Mouse (Mus musculus) ES-Bruce4 (cell line): ENCODE data around the gene Abca7. TPM values are rescaled to one million over a fixed set of nuclear protein-coding genes. Genes with fewer than 3 reads are reported as not detected.
A peak's percentile ranks its signal among the peaks of the same experiment; 100 is the strongest.

Experiments
- H3K27ac ChIP-seq: 2 replicates; pipeline ENCODE4 v1.5.1; 2012; ENCODE audit warnings: low read length, inconsistent platforms; ENCODE audit not compliant: insufficient read depth
- H3K27me3 ChIP-seq: 2 replicates; pipeline ENCODE4 v1.6.1; 2012; ENCODE audit warnings: mild to moderate bottlenecking, low read length, inconsistent platforms; ENCODE audit not compliant: control insufficient read depth, poor library complexity, insufficient read depth, severe bottlenecking
- H3K36me3 ChIP-seq: 2 replicates; pipeline ENCODE4 v1.6.1; 2012; ENCODE audit warnings: inconsistent platforms, mild to moderate bottlenecking, low read length, moderate library complexity; ENCODE audit not compliant: control insufficient read depth, poor library complexity, insufficient read depth, severe bottlenecking
- H3K4me1 ChIP-seq: one replicate; pipeline ENCODE4 v1.8.1; 2011; ENCODE audit warnings: low read length; ENCODE audit not compliant: control insufficient read depth, insufficient read depth
- H3K4me3 ChIP-seq: 2 replicates; pipeline ENCODE4 v1.5.1; 2011; ENCODE audit warnings: low read depth, mild to moderate bottlenecking, low read length
- H3K9ac ChIP-seq: 2 replicates; pipeline ENCODE4 v1.6.1; 2012; ENCODE audit warnings: low read depth, mild to moderate bottlenecking, inconsistent platforms; ENCODE audit not compliant: poor library complexity, severe bottlenecking
- H3K9me3 ChIP-seq: replicated peaks from 2 replicates; pipeline ENCODE4 v1.6.1; 2012; ENCODE audit warnings: mild to moderate bottlenecking, low read length, inconsistent platforms; ENCODE audit not compliant: control insufficient read depth, poor library complexity, insufficient read depth, severe bottlenecking
- CTCF ChIP-seq: IDR thresholded peaks from one replicate; pipeline ENCODE4 v1.8.1; 2011; ENCODE audit warnings: low read depth, low read length
- EP300 ChIP-seq: IDR thresholded peaks from 2 replicates; pipeline ENCODE4 v1.6.1; 2011; ENCODE audit warnings: low read depth, low read length; ENCODE audit not compliant: insufficient read depth
- POLR2A ChIP-seq: IDR thresholded peaks from one replicate; pipeline ENCODE4 v1.8.1; 2011; ENCODE audit warnings: low read length; ENCODE audit not compliant: insufficient read depth
- polyA plus RNA-seq: library from polyadenylated mRNA; stranded (reverse); fragments of >200 nt; gene quantifications from 2 replicates; pipeline ENCODE4 v1.2.4, GENCODE M21; 2011; ENCODE audit warnings: low read depth; ENCODE audit not compliant: missing spikeins, insufficient read depth, insufficient read length

The Abca7 gene
- polyA plus RNA-seq, 1 experiment: 10.6 TPM

DNA sequence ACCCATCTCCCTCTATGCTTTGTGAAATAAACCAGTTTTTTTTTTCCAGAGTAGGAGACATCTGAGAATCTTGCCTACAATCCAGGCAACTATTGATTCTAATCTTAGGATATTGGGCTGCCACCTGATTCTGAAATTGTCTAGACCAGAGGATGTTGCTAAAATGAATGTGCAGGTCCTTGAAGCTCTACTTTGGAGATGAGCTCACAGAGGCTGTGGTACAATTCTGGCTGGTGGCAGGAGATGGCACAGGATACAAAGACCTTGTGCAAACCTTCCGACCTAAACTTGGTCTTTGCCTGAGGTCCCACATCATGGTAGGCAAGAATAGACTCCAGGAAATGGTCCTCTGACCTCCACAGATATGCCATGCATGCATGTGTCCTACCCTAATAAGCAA is 658 bp upstream of the Abca7 start:
- H3K9me3 ChIP-seq: no peaks in the 10 kb centered on the region
- no peak overlapping the region for H3K4me3 ChIP-seq
- no peaks in the 10 kb centered on the region for H3K27me3 ChIP-seq
- TF ChIP-seq EP300 (no peak), CTCF (no peak), POLR2A (no peak)
- no peak overlapping the region for H3K27ac ChIP-seq
- H3K36me3 ChIP-seq: no peaks in the 10 kb centered on the region
- H3K4me1 ChIP-seq: peaks cover 3% of the 10 kb centered on the region
- H3K9ac ChIP-seq: no peak overlapping the region

DNA sequence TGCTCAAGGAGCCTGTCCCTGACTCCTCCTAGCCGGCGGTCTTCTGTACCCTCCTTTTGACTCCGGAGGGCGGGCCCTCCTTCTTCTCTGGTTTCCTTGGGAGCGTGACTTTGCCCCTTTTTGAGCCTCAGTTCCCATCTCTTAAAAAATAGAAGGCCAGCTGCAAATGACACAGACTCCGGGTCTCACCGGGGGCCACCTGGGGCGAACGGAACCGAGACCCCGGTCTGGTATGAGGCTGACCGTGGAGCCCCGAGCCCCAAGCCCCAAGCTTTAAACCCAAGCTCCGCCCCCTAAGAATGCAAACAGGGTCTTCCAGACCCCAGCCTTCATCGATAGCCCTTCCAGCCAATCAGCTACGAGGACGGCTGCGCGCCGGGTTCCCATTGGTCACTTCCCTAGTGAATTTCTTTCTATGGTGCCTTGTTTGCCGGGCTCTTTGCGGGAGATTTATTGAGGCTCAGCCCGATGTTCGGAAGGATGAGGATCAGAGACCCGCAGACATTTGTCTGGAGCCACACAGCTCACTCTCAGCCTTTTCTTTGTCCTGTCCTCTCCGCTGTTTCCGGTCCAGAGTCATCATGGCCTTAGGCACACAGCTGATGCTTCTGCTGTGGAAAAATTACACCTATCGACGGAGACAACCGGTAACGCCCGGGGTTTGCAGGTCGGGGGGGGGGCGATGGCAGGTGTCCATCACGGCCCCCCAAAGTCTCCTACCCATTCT is 903 bp downstream of the Abca7 start:
- Histone ChIP-seq H3K27ac (no peak overlapping the region), H3K4me3 (peak overlapping the region; percentile 96), H3K9ac (peak overlapping the region; percentile 75), H3K27me3 (no peaks in the 10 kb centered on the region), H3K4me1 (no peaks in the 10 kb centered on the region), H3K36me3 (no peaks in the 10 kb centered on the region), H3K9me3 (no peaks in the 10 kb centered on the region)
- TF ChIP-seq EP300 (no peak), POLR2A (no peak), CTCF (no peak)

DNA sequence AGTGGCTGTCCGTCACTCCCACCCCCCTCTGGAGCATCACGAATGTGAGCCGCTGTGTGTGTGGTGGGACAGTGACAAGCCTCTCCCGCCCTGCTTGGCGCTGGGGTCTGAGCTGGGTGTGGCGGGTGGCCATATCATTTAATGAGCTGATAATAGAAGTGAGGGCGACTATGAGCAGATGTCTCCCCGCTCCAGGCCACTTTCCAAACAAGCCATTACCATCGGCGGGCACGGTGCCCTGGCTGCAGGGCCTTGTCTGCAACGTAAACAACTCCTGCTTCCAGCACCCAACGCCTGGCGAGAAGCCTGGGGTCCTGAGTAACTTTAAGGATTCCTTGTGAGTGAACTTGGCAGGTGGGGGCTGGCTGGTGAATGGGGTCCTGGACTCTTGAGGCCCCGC is 1.5 kb downstream of the Abca7 start:
- TF ChIP-seq EP300 (no peak), CTCF (no peak), POLR2A (no peak)
- no peak overlapping the region for H3K27ac ChIP-seq
- H3K9ac ChIP-seq: no peak overlapping the region; the same call in 1 of the 2 replicates
- H3K9me3 ChIP-seq: no peaks in the 10 kb centered on the region
- H3K4me1 ChIP-seq: no peaks in the 10 kb centered on the region
- H3K36me3 ChIP-seq: no peaks in the 10 kb centered on the region
- peak overlapping the region; percentile 96 for H3K4me3 ChIP-seq
- H3K27me3 ChIP-seq: no peaks in the 10 kb centered on the region

DNA sequence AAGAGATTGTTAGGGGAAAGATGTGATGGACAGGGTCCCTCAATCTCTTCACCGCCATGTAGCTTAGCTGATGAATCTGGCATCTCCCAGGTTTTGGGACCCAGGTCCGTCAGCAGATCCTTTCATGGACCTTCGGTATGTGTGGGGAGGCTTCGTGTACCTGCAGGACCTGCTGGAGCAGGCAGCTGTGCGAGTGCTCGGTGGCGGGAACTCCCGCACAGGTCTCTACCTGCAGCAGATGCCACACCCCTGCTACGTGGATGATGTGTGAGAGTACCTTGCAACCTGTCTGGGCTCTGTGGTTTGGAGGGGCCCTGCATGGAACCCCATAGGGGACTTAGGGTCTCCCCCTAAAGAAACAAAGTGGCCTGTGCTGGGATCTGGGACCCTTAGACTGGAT is 5.7 kb downstream of the Abca7 start:
- H3K9me3 ChIP-seq: no peaks in the 10 kb centered on the region
- H3K36me3 ChIP-seq: no peaks in the 10 kb centered on the region
- no peaks in the 10 kb centered on the region for H3K27me3 ChIP-seq
- no peak for TF ChIP-seq POLR2A
- TF ChIP-seq CTCF: no peak
- no peak for TF ChIP-seq EP300
- no peak overlapping the region for H3K9ac ChIP-seq
- no peak overlapping the region for H3K4me3 ChIP-seq
- no peak overlapping the region for H3K27ac ChIP-seq
- H3K4me1 ChIP-seq: peaks cover 16% of the 10 kb centered on the region

DNA sequence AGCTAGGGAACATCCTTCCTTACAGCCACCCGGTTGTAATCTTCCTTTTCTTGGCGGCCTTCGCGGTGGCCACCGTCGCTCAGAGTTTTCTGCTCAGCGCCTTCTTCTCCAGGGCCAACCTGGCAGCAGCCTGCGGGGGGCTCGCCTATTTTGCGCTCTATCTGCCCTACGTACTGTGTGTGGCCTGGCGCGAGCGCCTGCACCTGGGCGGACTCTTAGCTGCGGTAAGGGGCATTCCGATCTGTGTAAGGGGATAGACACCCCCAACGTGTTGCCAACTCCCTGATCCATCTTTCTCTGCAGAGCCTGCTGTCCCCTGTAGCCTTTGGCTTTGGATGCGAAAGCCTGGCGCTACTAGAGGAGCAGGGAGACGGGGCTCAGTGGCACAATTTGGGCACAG is 6.5 kb downstream of the Abca7 start:
- Histone ChIP-seq H3K9ac (peak overlapping the region; percentile 24), H3K4me3 (0 out of 2 replicates have a peak overlapping the region, but pooled peaks have one; percentile 4), H3K4me1 (peaks cover 16% of the 10 kb centered on the region), H3K27ac (no peak overlapping the region), H3K9me3 (no peaks in the 10 kb centered on the region), H3K36me3 (no peaks in the 10 kb centered on the region), H3K27me3 (no peaks in the 10 kb centered on the region)
- TF ChIP-seq CTCF (no peak), POLR2A (no peak)

DNA sequence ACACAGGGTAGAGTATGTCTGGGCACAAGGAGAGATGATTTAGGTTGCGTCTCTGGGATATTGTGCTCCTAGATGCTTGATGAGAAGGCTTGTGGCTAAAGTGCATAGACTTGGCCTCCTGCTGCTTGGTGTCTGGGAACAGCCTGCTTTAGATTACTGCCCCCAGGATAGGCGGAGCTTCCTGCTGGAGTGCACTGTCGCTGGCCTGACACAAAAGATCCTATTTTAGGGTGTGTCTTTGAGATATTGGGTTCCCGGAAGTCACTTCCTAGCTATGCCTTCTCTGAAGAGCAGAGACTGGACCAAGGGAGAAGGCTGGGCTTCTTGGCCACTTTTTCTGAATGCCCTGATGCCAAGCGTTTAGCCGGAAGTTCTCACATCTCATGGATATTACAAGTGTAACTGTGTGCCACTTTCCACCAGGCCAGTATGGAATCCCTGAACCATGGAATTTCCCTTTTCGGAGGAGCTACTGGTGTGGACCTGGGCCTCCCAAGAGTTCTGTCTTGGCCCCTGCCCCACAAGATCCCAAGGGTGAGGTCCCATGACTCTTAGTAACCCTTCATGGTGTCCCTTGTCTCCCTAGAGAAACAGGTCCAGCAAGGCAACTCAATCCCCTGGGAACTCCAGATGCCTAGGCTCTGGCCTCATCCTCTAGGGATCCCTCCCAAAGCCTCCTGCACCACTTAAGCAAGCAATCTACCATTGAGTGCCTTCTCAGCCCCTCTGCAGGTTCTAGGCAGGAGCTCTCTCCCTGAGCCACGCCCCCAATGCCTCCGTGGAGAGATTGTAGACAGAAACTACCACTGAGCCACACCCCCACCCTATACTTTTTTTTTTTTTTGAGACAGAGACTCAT is 7.3 kb downstream of the Abca7 start:
- H3K4me3 ChIP-seq: 0 out of 2 replicates have a peak overlapping the region, but pooled peaks have one; percentile 4
- H3K9me3 ChIP-seq: no peaks in the 10 kb centered on the region
- H3K27ac ChIP-seq: no peak overlapping the region
- no peaks in the 10 kb centered on the region for H3K36me3 ChIP-seq
- peaks cover 16% of the 10 kb centered on the region for H3K4me1 ChIP-seq
- H3K27me3 ChIP-seq: no peaks in the 10 kb centered on the region
- no peak overlapping the region for H3K9ac ChIP-seq
- TF ChIP-seq CTCF (no peak), EP300 (peak; percentile 41; the same call in 1 of the 2 replicates)
